Mouse (Mus musculus) adrenal gland, postnatal 4 days (tissue): ENCODE measurements around the gene Dot1l. TPM values are rescaled to one million over a fixed set of nuclear protein-coding genes. Genes with fewer than 3 reads are reported as not detected.

Experiments
- DNase-seq, 2 experiments: peaks; one replicate each; pipeline ENCODE4 v3.0.0; 2021 to 2022; ENCODE audit warnings: low spot score in 2 of 2, mixed read lengths in 2 of 2
- total RNA-seq, 2 experiments: library from RNA; stranded (reverse); gene quantifications; 2 replicates each; pipeline ENCODE4 v1.2.3; 2021

The Dot1l gene
- total RNA-seq, 2 experiments from 2014 or later: 81.2 to 83.2 TPM

DNA sequence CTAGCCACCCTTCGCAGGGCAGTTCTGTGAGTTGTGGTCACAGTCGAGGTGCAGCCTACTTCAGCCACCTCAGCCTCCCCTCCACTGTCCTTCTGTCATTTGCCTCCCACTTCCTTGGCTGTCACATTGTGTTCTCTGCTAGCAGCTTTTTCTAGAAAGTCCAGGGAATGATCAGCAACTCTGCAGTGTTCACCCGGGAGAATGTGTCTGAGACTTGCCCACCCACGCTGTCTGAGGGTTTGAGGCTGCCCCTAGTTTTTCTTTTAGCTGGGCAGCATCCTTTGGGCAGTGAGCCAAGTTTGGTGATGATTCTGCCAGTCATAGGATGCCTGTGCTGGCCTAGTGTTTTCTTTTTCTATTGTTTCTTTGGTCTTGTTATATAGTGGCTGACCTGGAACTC is 2.0 kb downstream of the Dot1l start:
- DNase-seq: no peak

DNA sequence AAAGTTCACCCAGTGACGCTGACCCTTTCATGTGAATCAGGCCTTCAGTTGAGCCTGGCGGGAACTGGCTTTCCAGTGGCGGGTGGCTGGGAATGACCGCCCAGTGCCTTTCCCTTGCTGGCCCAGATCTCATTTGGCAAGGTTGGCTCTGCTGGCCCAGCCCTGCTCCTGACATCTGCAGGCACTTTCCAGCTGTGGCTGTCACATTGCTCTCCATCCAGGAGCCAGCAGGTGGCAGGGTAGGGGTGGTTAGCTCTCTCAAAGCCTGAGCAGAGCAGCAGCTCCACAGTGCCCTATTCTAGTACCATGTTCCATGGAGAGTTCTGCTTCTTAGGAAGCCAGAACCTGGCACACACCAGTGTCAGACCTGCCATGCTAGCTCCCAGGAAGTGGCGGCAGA is 2.7 kb downstream of the Dot1l start:
- peak in 1 of 2 experiments; percentile 65 for DNase-seq

DNA sequence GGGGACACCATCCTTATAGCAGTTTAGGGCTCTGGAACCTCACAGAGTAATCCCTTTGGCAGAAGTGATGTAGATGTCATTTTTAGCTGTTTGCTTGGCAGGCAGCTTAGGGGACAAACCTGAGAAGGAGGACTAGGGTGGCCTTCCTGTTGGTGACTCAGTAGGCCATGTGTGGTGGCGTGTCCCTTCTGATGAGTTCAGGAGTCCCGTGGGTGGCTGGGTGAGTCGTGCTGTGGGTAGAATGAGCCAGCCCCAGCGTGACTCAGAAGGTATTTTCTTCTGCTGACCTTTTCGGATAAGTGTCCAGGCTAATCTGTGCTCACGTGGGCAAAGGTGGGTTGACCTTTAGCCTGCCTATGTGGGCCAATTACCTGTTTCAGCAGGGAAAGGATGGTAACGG is 3.6 kb downstream of the Dot1l start:
- no peak for DNase-seq

DNA sequence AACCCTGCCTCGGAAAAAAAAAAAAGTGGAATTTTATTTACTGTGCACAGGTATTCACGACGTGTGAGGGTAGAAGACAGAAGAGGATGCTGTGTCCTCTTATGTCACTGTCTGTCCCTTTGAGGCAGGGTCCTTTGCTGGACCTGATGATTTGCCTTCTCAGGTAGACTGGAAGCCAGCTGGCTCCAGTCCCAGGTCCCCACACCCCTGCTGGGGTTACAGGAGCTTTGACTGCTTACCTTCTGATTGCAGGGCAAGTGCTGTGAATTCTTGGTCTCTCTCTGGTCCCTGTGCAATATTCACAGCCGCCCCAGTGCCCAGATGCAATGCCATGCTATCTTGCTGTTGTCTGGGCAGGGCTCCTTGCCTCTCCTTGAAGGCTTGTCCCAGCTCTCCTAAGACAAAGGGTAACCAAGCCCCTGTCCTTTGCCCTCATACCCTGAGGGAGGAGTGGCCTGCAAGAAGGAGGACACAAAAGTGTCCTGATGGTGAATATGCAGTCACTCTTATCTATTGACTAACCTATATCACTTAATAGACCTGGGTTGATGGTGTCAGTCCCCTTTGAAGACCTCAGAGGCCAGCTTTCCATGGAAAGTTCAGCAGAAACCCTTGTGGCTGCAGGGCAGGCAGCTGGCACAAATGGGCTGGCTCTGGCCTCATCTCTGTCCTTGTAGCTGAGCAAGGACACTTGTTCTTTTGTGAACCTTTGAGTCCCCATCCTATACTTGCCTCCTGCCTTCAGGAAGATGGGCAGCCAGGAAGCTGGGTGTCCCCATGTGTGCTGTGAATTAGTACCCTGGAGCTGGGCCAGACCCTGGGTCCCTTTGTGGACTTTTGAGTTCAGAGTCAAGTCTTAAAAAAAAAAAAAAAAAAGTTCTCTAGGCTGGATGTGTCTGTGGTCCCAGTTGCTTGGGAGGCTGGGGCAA is 5.9 kb downstream of the Dot1l start:
- DNase-seq: no peak

DNA sequence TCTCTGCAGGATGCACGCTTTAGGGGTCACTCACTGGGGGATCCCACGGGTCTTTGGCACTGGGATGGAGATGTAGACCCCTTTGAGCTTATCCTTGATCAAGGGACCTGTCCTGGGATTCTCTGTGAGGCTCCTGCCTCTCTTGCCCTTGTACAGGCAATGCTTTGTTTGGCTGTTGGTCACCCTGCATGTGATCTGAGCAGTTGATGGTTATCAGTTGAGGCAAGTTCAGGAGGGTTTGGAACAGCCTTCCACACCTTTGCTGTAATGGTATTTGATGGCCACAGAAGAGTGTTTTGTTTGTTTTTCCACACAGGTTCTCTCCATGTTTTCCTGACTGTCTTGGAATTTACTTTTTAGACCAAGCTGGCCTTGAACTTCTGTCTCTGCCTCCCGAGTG is 6.8 kb downstream of the Dot1l start:
- no peak for DNase-seq

DNA sequence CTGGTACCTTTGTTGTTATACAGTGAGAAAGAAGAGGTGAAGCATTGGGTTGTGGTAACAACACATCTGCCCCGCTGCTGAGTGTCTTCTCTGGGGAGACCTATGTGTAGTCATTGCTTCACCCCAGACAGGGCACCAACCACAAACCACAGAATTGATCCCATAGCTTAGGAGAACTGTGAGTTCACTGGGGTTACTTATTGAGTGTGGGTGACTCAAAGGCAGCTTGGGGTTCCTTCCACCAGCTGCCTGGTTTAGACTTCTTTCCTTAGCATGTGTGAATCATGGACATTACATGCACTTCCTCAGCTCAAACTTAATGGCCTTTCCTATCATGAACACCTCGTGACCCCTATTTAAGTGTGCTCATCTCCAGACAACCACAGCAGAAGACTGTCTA is 8.5 kb downstream of the Dot1l start:
- no peak for DNase-seq

DNA sequence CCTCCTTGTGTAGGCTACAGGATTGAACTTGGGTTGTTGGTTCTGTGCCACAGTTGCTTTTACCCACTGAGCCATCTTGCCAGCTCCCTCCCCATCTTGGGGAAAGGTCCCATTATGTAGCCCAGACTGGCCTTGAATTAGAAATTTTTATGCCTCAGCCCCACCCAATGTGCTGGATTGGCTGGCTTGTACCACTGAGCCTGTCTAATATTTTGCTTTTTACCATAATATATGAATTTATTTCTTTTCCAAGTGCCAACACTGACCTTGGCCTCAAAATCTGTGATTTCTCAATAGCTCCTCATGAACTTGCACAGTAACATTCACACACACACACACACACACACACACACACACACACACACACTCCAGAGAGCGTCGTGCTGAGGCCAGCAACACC is 10.7 kb downstream of the Dot1l start:
- no peak for DNase-seq

DNA sequence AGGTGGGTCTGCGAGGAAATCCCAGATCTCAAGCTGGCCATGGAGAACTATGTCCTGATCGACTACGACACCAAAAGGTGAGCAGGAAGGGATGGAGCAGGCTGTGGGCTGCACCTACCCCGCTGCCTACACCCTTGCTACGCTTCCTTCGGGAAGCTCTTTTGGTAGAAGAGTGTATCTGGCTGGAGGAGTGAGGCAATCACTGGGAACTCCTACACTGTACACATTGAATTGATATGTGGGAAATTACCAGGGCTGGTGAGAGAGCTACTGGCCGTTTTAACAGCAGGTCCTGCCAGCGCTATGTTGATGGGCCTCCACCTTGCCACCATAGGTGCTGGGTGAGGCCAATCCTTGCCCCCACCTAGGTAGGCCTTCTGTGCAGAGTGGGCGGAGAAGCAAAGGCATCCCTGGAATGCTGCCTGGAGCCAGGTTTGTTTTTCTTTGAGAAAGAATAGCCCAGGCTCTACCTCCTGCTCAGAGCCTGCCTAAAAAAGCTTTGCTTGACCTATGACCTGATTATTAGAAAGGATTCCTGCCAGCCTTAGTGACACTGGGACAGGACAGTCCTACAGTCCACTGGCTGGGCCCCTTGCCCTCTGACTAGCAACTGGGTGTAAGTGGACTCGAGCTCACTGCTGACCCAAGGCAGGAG is 11.3 kb downstream of the Dot1l start:
- no peak for DNase-seq

DNA sequence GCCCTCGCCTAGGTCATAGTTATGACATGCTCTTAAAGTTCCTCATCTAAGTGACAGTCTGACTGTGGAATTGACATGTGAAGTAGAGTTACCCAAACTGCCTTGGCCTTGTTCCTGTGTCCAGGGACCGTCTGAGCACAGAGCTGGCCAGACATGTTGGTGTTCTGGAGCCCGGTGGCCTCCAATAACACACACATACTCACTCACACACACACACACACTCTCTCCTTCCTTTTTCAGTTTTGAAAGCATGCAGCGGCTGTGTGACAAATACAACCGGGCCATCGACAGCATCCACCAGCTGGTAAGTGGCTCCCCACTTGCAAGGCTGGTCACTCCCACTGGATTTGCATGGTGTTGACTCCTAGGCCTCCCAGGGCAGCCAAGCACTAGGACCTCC is 13.4 kb downstream of the Dot1l start:
- no peak for DNase-seq

DNA sequence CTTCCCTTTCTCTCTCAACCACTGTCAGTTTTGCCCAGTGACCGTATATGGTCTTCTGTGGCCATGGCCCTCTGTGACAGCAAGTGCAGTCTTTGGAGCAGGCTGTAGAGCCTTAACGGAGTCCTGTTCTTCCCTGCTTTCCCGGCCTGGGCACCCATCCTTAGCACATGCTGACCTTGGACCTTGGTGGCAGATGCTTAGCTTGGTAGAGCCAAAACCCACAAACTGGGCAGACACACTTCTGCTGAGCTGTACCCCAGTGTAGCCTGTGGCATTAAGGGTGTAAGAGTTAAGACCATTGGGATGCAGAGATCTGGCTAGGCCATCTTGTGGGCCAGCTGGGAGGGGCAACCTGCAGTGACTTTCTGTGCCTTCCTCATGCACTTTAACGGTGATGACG is 18.8 kb downstream of the Dot1l start:
- no peak for DNase-seq

DNA sequence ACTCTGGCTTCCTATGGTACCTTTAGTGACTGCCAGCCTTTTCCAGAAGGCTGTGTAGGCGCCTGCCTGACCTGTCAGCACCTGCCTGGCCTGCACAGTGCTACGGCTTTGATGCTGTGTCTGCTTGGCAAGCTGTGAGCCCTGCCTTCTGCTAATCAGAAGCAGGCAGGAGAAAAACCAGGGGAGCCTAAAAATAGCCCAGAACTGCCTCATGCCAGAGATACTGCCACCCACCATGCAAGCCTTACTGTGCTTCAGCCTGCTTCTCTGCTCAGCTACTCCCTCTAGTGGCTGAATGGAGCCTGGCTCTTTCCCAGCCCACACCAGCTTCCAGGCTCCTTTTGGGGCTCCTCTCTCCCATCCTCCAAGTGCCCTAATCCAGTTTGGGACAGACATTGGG is 19.5 kb downstream of the Dot1l start:
- peak; percentile 55 to 65 for DNase-seq

DNA sequence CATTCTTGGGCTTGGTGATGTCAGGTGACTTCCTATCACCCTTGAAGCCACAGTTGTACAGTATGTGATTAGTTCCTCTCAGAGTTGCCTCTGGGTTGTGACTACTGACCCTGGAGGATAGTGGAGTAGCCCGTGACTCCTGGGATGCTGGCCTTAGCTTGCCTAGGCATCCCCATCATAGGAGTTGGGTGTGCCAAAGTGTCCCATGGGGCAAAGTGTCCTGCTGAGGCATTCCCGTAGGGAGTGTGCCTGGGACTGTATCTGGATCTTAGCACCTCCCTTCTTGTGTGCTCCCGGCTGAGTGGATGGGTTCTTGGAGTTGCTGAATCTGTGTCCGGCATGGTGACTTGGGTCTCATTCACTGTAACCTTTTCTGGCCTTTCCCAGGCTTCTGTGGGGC is 20.0 kb downstream of the Dot1l start:
- DNase-seq: no peak

DNA sequence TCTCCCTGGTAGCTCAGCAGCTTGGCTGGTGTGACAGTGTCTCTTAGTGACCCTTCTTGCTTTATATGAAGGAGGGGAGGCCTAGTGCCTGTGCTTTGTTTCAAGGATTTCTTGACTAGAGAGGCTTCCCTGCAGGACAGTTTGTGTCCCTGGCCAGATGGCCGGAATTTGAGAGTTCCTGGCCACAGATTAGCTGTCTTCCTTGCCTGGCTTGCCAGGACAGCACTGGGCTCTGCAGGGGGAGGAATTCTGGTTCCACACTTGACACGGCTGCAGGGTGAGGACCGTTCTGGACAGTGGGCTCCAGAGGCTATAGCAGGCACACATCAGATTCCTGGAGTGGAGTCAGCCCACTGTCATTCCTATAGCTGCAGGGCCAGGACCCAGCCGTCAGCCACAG is 20.7 kb downstream of the Dot1l start:
- DNase-seq: no peak

DNA sequence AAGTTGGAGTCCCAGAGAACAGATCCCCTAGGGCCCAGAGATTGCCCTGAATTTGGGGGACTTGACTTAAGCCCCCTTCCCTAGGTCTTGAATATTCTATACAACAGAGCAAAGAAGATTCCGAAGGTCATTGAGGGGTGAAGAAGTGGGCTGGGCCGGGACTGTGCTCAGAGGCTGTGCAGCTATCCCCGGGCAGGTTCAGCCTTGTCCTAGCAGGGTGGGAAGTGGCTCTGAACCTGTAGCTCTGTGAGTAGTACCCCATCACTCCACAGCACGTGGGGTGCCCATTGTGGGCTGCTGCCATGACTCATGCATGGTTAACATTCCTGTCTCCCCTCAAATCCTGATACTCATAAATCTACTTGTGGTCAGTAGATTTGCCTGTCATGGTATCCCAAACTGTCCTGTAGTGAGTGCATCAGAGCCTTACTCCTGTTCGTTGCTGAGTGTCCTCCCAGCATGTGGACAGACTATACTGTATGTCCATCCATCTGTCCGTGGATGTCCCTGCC is 21.4 kb downstream of the Dot1l start:
- no peak for DNase-seq

DNA sequence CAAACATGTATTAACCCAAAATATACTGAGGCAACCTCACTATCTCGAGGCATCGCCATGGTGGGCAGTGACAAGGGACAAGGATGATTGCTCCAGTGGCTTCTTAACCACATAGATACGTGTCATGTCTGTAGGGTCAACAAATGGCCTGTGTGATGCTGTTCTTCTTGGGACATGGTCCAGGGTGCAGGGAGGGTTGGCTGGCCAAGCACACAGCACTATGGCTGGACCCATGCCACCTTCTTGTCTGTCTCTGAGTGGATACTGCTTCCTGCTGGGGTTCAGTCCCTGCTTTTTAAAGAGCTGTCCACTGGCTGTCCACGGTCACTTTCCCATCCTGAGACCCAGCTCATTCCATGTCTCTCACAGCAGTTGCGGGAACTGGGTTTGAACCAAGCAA is 22.1 kb downstream of the Dot1l start:
- DNase-seq: no peak

DNA sequence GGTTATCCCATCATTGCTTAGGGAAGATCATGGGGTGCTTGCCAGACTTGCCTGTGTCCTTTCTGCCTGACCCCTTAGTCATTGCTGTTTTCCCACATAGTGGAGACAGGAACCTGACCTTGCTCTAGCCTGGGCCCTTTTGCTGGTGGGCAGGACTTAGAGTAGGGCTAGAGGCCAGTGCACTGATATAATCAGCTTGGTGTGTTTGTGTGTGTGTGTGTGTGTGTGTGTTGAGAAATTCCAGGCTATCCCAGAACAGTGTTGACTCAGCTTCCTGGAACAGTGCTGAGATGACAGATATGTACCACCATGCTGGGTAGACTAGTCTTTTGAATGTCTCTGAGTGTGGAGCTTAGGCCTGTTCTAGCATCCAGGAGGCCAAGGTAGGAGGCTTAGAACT is 24.6 kb downstream of the Dot1l start:
- DNase-seq: no peak

DNA sequence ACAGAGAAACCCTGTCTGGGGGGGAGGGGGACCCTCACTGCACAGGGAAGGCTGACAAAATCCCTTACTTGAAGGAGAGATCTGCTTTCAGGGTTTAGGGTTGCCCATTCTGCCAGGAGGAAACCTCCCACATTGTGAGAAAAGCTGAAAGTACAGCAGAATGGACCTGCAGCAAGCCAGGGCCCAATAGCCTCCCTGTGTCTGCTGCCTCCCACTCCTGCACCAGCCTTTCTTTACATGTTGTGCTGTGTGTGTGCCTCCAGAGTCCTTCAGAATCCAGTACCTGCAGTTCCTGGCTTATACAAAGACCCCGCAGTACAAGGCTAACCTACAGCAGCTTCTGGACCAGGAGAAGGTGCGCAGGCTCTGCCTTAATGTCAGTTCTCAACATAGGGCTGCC is 29.3 kb downstream of the Dot1l start:
- no peak for DNase-seq

DNA sequence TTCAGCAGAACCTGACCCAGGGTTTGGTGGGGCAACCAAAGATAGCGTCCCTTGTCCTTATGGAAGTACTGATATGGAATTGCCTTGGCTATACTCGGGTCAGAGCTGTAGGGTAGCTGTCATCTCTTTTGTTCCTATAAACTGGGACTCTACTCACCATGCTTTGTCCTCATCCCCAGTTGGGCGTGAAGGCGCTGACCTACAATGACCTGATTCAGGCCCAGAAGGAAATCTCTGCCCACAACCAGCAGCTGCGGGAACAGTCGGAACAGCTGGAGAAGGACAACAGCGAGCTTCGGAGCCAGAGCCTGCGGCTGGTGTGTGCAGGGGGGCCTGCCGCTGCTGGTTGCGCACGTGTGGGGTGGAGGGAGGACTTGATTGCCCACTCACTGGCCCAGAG is 29.9 kb downstream of the Dot1l start:
- no peak for DNase-seq

DNA sequence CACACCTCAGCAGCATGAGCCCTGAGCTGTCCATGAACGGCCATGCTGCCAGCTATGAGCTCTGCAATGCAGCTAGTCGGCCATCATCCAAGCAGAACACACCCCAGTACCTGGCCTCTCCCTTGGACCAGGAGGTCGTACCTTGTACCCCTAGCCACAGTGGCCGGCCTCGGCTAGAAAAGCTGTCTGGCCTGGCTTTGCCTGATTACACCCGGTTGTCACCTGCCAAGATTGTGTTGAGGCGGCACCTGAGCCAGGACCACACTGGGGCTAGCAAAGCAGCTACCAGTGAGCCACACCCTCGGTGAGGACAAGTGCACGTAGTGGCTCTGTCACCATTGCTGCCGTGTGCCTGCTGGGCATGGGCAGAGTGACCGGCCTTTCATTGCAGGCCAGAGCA is 31.0 kb downstream of the Dot1l start:
- DNase-seq: no peak

DNA sequence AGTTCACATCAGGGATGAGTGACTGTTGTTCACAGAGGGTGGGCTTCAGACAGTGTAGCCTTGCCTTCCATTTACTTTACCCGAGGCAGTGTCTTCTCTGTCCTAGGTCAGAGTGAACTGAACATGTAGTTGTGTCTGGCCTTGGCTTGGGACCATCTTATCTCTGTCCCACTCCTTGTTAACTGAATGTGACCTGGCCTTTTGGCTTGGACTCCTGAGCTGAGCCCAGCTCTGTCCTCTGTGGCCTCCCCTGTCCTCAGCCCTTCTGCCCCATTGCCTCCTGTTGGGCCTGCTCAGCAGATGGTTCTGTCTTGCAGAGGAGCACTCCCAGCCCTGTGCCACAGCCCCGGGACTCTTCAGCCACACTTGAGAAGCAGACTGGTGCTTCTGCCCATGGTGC is 32.5 kb downstream of the Dot1l start:
- DNase-seq: no peak

DNA sequence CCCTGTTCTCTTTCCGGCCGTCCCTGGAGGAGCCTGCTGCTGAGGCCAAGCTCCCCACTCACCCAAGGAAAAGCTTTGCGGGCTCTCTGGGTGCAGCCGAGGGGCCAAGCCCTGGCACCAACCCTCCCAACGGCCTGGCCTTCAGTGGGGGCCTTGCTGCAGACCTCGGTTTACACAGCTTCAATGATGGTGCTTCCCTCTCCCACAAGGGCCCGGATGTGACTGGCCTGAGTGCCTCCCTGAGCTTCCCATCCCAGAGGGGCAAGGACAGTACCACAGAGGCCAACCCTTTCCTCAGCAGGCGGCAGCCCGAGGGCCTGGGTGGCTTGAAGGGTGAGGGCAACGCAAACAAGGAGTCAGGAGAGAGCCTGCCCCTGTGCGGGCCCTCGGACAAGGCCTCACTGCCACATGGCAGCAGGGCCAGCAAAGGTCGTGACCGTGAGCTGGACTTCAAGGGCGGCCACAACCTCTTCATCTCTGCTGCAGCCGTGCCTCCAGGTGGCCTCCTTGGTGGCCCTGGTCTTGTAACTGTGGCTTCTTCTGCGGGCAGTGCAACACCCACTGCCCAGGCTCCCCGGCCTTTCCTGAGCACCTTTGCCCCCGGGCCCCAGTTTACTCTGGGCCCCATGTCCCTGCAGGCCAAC is 35.9 kb downstream of the Dot1l start:
- DNase-seq: no peak
